Mouse (Mus musculus): ENCODE measurements at regions not wholly inside any gene's neighbourhood (a gene's known extent, or its start where the extent isn't known, plus 50 kb on each side); places are given as distances from the start of the nearest gene placed in this dataset.

DNA sequence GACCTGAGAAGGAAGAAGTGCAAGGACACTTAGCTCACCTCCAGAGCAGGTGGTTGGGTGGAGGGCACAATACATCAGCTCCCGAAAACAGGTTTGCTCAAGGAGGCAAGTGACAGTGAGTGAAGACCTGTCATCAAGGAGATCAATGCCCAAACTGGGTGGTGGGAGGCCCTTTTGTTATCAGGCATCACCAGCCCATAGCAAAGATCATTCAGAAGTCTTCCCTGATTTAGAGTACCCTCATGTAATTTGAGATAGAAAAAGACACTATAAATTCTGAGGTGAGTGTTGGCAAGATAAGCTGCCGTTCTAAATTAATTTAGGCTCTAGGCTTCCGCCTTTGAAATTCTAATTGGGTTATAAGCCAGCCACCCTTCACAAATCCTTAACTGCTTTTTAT, 76.1 kb upstream of the Tmem164 start:
- Histone ChIP-seq H3K9ac (replicated peaks; ENCODE audit: low read depth) (no peak overlapping the region), H3K27ac (ENCODE audit: low read length) (no peak overlapping the region), H3K27me3 (replicated peaks; ENCODE audit: insufficient read depth, low read length) (no peaks in the 10 kb centered on the region), H3K9me3 (ENCODE audit: low read length) (no peaks in the 10 kb centered on the region), H3K4me3 (ENCODE audit: low read depth, low read length) (no peak overlapping the region), H3K36me3 (ENCODE audit: insufficient read depth, low read length) (no peaks in the 10 kb centered on the region), H3K4me2 (replicated peaks; ENCODE audit: low read depth, low read length) (no peak overlapping the region), H3K4me1 (ENCODE audit: insufficient read depth, low read depth, low read length) (no peaks in the 10 kb centered on the region)
- ATAC-seq (no peak), DNase-seq (ENCODE audit: low spot score) (no peak)
- WGBS: 63% methylated on average over 3 of the region's 3 CpGs
- TF ChIP-seq EP300 (IDR thresholded peaks at IDR 0.05) (no peak), CTCF (IDR thresholded peaks at IDR 0.05) (no peak)

DNA sequence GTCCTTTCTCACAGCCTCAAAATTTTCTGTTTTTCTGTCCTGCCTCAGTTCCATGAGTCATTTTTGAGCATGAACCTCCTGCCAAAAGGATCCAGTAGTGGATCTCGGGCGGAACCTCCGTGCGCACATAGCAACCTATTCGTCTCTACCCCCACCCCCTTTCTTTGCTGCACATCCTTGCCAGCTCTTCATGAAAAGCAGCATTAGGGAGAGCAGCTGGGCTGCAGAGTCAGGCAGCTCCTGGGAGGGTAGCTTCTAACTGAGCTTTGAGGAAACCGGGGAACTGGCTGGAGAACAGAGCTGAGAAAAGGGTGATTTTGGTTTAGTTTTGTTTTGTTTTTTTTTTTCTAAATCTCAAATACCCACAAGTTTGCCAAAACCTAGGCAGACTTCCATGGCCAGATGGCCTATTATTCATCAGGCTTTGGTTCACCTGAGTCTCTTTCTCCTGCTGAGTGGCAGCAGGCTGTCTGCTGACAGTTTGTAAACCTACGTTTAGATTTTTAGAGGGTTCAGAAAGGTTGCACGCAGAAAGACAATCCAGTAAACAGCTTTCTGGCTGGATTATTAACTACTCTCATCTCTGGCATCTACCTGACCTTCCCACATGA, 74.5 kb upstream of the Tmem164 start:
- Histone ChIP-seq H3K4me2 (replicated peaks; ENCODE audit: low read depth, low read length) (no peak overlapping the region), H3K9me3 (ENCODE audit: low read length) (no peaks in the 10 kb centered on the region), H3K27me3 (replicated peaks; ENCODE audit: insufficient read depth, low read length) (no peaks in the 10 kb centered on the region), H3K27ac (ENCODE audit: low read length) (no peak overlapping the region), H3K9ac (replicated peaks; ENCODE audit: low read depth) (no peak overlapping the region), H3K4me1 (ENCODE audit: insufficient read depth, low read depth, low read length) (no peaks in the 10 kb centered on the region), H3K4me3 (ENCODE audit: low read depth, low read length) (no peak overlapping the region), H3K36me3 (ENCODE audit: insufficient read depth, low read length) (no peaks in the 10 kb centered on the region)
- DNase-seq (ENCODE audit: low spot score) (no peak), ATAC-seq (no peak)
- WGBS: 76% methylated on average over 8 of the region's 8 CpGs
- TF ChIP-seq CTCF (IDR thresholded peaks at IDR 0.05) (no peak), EP300 (IDR thresholded peaks at IDR 0.05) (no peak)

DNA sequence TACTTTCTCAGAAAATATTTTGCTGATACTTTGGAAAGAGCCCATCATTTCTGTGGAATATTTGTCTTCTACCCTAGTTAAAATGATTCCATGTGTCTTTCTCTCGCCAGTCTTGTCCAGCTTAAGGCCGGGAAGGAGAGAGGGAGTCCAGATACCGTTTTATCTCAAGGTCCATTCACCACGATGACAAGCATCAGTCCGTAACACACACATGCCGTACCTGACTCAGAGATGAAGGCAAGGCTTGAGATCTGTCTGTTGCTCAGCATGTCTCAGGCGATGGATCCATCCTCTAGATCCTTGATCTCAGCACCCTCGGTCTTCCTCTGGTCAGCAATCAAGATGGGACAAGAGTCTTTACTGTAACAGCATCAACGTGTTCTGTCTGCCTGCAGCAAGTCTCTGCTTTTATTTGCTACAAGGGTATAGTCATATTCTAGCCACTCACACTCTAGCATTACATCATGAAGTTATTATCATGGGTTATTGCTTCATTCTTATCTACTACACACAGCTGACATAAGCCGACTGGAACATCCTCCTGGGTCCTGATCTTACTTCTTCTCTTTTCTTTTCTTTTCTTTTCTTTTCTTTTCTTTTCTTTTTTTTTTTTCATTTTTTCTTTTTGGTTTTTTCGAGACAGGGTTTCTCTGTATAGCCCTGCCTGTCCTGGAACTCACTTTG, 64.9 kb upstream of the Tmem164 start:
- H3K9me3 ChIP-seq (ENCODE audit: low read length): no peaks in the 10 kb centered on the region
- DNase-seq (ENCODE audit: low spot score): no peak
- no peaks in the 10 kb centered on the region for H3K4me1 ChIP-seq (ENCODE audit: insufficient read depth, low read depth, low read length)
- no peak for ATAC-seq
- H3K9ac ChIP-seq (replicated peaks; ENCODE audit: low read depth): no peak overlapping the region
- no peaks in the 10 kb centered on the region for H3K27me3 ChIP-seq (replicated peaks; ENCODE audit: insufficient read depth, low read length)
- H3K4me3 ChIP-seq (ENCODE audit: low read depth, low read length): no peak overlapping the region
- no peaks in the 10 kb centered on the region for H3K36me3 ChIP-seq (ENCODE audit: insufficient read depth, low read length)
- H3K4me2 ChIP-seq (replicated peaks; ENCODE audit: low read depth, low read length): no peak overlapping the region
- TF ChIP-seq EP300 (IDR thresholded peaks at IDR 0.05): no peak
- no peak for TF ChIP-seq CTCF (IDR thresholded peaks at IDR 0.05)
- H3K27ac ChIP-seq (ENCODE audit: low read length): no peak overlapping the region
- WGBS: 85% methylated on average over 11 of the region's 11 CpGs

DNA sequence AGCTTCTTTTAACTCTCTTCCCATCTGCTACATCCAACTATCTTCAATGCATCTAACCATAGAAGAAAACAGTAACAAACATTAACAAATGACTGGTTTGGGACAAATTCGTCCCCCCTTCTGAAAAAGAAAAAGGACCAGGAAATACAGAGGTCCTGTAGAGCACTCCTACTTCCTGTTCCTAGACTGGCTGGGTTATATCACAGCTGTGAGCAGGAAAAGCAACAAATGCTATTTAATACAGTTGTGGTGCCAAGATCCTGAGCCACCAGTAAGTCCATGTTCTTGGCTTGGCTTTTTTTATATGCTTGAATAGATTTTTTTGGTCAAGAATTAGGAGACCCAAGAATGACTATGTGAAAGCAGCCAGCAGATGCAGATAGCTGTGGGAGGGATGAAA, 62.8 kb upstream of the Tmem164 start:
- Histone ChIP-seq H3K4me2 (replicated peaks; ENCODE audit: low read depth, low read length) (no peak overlapping the region), H3K9me3 (ENCODE audit: low read length) (no peaks in the 10 kb centered on the region), H3K27me3 (replicated peaks; ENCODE audit: insufficient read depth, low read length) (no peaks in the 10 kb centered on the region), H3K4me1 (ENCODE audit: insufficient read depth, low read depth, low read length) (no peaks in the 10 kb centered on the region), H3K4me3 (ENCODE audit: low read depth, low read length) (no peak overlapping the region), H3K27ac (ENCODE audit: low read length) (no peak overlapping the region), H3K36me3 (ENCODE audit: insufficient read depth, low read length) (no peaks in the 10 kb centered on the region), H3K9ac (replicated peaks; ENCODE audit: low read depth) (no peak overlapping the region)
- peak; percentile 7 for DNase-seq (ENCODE audit: low spot score)
- TF ChIP-seq EP300 (IDR thresholded peaks at IDR 0.05): no peak
- TF ChIP-seq CTCF (IDR thresholded peaks at IDR 0.05): no peak
- no peak for ATAC-seq
- WGBS: 13% methylated on average over 1 of the region's 1 CpGs

DNA sequence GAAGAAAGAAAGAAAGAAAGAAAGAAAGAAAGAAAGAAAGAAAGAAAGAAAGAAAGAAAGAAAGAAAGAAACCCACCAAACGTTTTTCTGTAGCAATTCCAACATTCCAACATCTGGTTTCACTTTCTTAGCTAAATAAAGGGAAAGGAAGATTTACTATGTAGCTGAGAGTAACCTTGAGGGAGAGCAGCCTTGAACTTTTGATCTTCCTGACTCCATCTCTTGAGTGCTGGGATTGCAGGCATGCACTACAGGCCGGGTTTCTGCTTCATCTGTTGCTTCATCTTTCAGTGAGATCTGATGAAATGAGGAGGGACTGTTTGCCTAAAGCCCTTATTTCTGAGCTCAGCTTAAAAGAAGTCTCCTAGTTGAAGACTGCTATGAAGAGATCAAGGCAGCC, 57.8 kb upstream of the Tmem164 start:
- H3K9me3 ChIP-seq (ENCODE audit: low read length): no peaks in the 10 kb centered on the region
- TF ChIP-seq CTCF (IDR thresholded peaks at IDR 0.05) (no peak), EP300 (IDR thresholded peaks at IDR 0.05) (no peak)
- no peak overlapping the region for H3K27ac ChIP-seq (ENCODE audit: low read length)
- H3K27me3 ChIP-seq (replicated peaks; ENCODE audit: insufficient read depth, low read length): no peaks in the 10 kb centered on the region
- DNase-seq (ENCODE audit: low spot score) (no peak), ATAC-seq (no peak)
- 9% methylated on average over 2 of the region's 2 CpGs for WGBS
- H3K4me2 ChIP-seq (replicated peaks; ENCODE audit: low read depth, low read length): no peak overlapping the region
- H3K9ac ChIP-seq (replicated peaks; ENCODE audit: low read depth): no peak overlapping the region
- H3K4me3 ChIP-seq (ENCODE audit: low read depth, low read length): no peak overlapping the region
- no peaks in the 10 kb centered on the region for H3K36me3 ChIP-seq (ENCODE audit: insufficient read depth, low read length)
- no peaks in the 10 kb centered on the region for H3K4me1 ChIP-seq (ENCODE audit: insufficient read depth, low read depth, low read length)

DNA sequence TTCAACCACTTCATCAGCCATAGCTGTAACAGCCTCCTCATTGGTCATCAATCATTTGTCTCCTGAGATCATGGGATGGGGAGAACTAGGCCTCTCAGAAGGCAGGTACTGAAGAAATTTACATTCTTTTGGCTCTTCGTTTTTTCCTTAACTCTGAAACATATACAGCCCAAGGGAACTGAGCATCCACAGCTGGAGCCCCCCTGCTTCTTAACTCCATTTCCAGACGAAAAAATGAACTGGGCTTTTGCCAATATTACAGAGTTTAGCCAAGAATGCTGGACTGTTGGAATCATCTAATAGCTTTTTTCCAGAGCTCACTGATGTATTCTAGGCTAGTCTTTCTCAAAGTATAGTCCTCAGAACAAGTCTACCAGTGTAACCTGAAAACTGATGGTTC, 57.3 kb upstream of the Tmem164 start:
- H3K27me3 ChIP-seq (replicated peaks; ENCODE audit: insufficient read depth, low read length): no peaks in the 10 kb centered on the region
- H3K4me1 ChIP-seq (ENCODE audit: insufficient read depth, low read depth, low read length): no peaks in the 10 kb centered on the region
- no peaks in the 10 kb centered on the region for H3K36me3 ChIP-seq (ENCODE audit: insufficient read depth, low read length)
- no peaks in the 10 kb centered on the region for H3K9me3 ChIP-seq (ENCODE audit: low read length)
- no peak overlapping the region for H3K4me2 ChIP-seq (replicated peaks; ENCODE audit: low read depth, low read length)
- no peak overlapping the region for H3K27ac ChIP-seq (ENCODE audit: low read length)
- DNase-seq (ENCODE audit: low spot score) (no peak), ATAC-seq (no peak)
- TF ChIP-seq EP300 (IDR thresholded peaks at IDR 0.05): no peak
- no peak for TF ChIP-seq CTCF (IDR thresholded peaks at IDR 0.05)
- WGBS: 43% methylated on average over 2 of the region's 2 CpGs
- no peak overlapping the region for H3K4me3 ChIP-seq (ENCODE audit: low read depth, low read length)
- H3K9ac ChIP-seq (replicated peaks; ENCODE audit: low read depth): no peak overlapping the region
